In the genomic region with DNA sequence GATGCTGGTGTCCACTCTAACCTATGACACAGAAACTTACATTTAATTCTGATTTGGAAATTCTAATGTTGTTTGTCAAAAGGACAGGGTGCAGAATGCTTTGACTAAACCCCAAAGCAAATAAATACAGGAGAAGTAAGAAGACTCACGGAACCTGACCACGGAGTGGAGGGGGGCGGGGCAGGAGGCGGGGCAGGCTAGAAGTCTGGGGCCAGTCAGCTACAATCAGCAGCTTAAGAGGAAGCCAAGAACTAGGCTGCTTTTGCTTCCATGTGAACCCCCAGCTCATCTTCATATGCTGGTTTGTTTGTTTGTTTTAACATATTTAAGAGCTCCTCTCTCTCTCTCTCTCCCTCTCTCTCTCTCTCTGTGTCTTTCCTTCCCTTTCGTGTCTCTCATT, we compare ENCODE assay signal across 11 mouse cellular contexts.
A peak's percentile ranks its signal among the peaks of the same experiment; 100 is the strongest.
DNase-seq lines count a peak whose midpoint lies in the region; ATAC-seq and TF ChIP-seq lines count a peak whose summit lies in the region.
"Had no signal": no experiment of that assay in that cellular context is flagged by ENCODE, and none has a peak within 500 bp of the region (broad histone marks: within the 10 kb centered on the region; RNA-seq: fewer than 3 reads in every experiment).

No protein-coding gene starts in this region.

- no peak for TF ChIP-seq CTCF in kidney, adult 2 months (conservative IDR thresholded peaks at IDR 0.05; ENCODE audit: insufficient read depth, insufficient read length, low read depth, low read length)

- WGBS in kidney, adult 2 months, result 24% methylated on average over 5 of the region's 5 CpGs

- intact Hi-C loops in left cerebral cortex, postnatal 36 days (cut with DNase I), result no loop called here

- DNase-seq in adrenal gland, postnatal 14 days, result peak; percentile 32
- DNase-seq in adrenal gland, adult 2 months, result no peak
- peak; percentile 38 for DNase-seq in kidney, postnatal 10 days
- DNase-seq in kidney, adult 2 months, result no peak
- peak; percentile 25 for DNase-seq in c-Kit-positive CD71-negative TER-119-negative erythroid progenitor cells, embryonic 14.5 days (ENCODE audit: low read depth)
- DNase-seq in left cerebral cortex, postnatal 36 days (ENCODE audit: low spot score in 2 of 2), result no peak
- DNase-seq in layer of hippocampus, postnatal 25 days (ENCODE audit: extremely low spot score in 1 of 2, low spot score in 1 of 2), result no peak

- no peaks in the 10 kb centered on the region for H3K4me1 ChIP-seq in kidney, adult 2 months (ENCODE audit: control insufficient read depth, insufficient read depth, low read length)
- H3K4me1 ChIP-seq: forebrain, embryonic 15.5 days had no signal

- H3K27ac ChIP-seq in kidney, adult 2 months (ENCODE audit: insufficient read depth, low read depth, low read length), result no peak overlapping the region
- H3K27ac ChIP-seq: forebrain, embryonic 15.5 days; liver, embryonic 14.5 days had no signal

- H3K27me3 ChIP-seq in kidney, adult 2 months (replicated peaks; ENCODE audit: control insufficient read depth, insufficient read depth, low read length), result no peaks in the 10 kb centered on the region
- H3K27me3 ChIP-seq: forebrain, embryonic 15.5 days had no signal

- TF ChIP-seq POLR2A in kidney, adult 2 months (IDR thresholded peaks at IDR 0.05; ENCODE audit: low read depth, low read length), result no peak

- H3K36me3 ChIP-seq in kidney, adult 2 months (ENCODE audit: control insufficient read depth, insufficient read depth, low read length), result no peaks in the 10 kb centered on the region

- no peak overlapping the region for H3K4me3 ChIP-seq in kidney, adult 2 months (ENCODE audit: insufficient read depth, low read depth, low read length)
- H3K4me3 ChIP-seq: forebrain, embryonic 15.5 days had no signal

- peak; percentile 77 for ATAC-seq in megakaryocyte, adult 5-6 weeks (ENCODE audit: poor library complexity, severe bottlenecking)
- ATAC-seq: forebrain, embryonic 15.5 days; inflammation-experienced regulatory T-cells, adult 6 months had no signal

Comparison
In these comparisons a context has a peak if more than half of its experiments do, and no peak if none do; other contexts are left out.
1. DNase-seq: peak in adrenal gland, postnatal 14 days (single experiment), kidney, postnatal 10 days (single experiment) and c-Kit-positive CD71-negative TER-119-negative erythroid progenitor cells, embryonic 14.5 days (single experiment); none in adrenal gland, adult 2 months (single experiment), kidney, adult 2 months (single experiment), left cerebral cortex, postnatal 36 days (0 of 2) and layer of hippocampus, postnatal 25 days (0 of 2).